Mouse (Mus musculus) kidney, adult 2 months (tissue): ENCODE results near the gene Zfp219.

Experiments
- CTCF ChIP-seq: fragments of 200-500 bp; conservative IDR thresholded peaks from 2 replicates; pipeline ENCODE4 v1.5.1; 2011; ENCODE audit warnings: low read depth, mild to moderate bottlenecking, control low read depth, low read length, moderate library complexity, mixed read lengths; ENCODE audit not compliant: insufficient read depth, insufficient read length
- POLR2A ChIP-seq: fragments of 200-500 bp; IDR thresholded peaks from one replicate; pipeline ENCODE4 v1.6.1; 2011; ENCODE audit warnings: low read depth, low read length, control low read depth

- no peak for TF ChIP-seq CTCF
- no peak for TF ChIP-seq POLR2A
Observed at GRCm38 (mm10) chr14:52021568-52022212, 1.2 kb upstream of the Zfp219 start.
